Mouse (Mus musculus): Measurements from ENCODE around the gene Yrdc. TPM values are rescaled to one million over a fixed set of nuclear protein-coding genes. Genes with fewer than 3 reads are reported as not detected.
A peak's percentile ranks its signal among the peaks of the same experiment; 100 is the strongest.

Gene Yrdc
- polyA plus RNA-seq, 1 experiment from 2014 or later = 24.4 TPM

DNA sequence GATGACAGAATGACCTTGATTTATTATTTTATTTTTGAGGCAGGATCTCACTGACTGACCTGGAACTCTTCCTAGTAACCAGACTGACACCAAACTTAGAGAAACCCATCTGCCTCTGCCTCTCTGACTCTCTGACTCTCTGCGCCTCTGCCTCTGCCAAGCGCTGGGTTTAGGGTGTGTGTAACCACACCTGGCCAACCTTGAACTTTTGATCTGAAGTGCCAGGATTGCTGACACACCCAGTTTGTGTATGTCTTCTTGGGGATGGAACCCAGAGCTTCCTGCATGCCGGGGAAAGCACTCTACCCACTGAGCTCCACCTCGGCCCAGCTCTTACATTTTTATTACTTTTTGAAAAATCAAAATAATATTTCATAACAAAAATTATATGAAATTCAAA, 31.6 kb upstream of the Yrdc start:
- Histone ChIP-seq H3K4me1 (replicated peaks) (peaks cover 15% of the 10 kb centered on the region), H3K4me2 (no peak overlapping the region), H3K27me3 (replicated peaks) (no peaks in the 10 kb centered on the region), H3K9me3 (replicated peaks) (no peaks in the 10 kb centered on the region), H3K36me3 (peaks cover 39% of the 10 kb centered on the region), H3K9ac (no peak overlapping the region), H3K4me3 (no peak overlapping the region), H3K27ac (ENCODE audit: poor library complexity, severe bottlenecking) (no peak overlapping the region)
- ATAC-seq (ENCODE audit: insufficient number of reproducible peaks, low FRiP score) = no peak
- WGBS = 92% methylated on average over 4 of the region's 4 CpGs

DNA sequence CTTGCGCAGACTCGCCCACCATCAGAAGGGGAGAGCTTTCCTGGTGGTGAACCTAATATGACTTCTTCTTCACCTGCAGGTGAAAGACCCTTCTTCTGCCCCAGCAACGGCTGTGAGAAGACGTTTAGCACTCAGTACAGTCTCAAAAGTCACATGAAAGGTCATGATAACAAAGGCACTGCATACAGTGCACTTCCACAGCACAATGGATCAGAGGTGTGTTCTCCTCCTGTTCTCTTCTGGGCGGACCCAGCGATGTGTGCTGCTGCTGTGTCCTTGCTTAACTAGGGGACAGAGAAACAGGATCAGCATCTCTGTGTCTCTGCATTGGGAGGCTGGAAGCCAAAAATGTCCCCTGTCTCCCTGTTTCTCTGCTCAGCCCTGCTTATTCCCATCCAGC, 25.5 kb upstream of the Yrdc start:
- Histone ChIP-seq H3K9ac (no peak overlapping the region), H3K36me3 (peaks cover 73% of the 10 kb centered on the region), H3K4me1 (replicated peaks) (0 out of 2 replicates have a peak, but pooled peaks cover 3% of the 10 kb centered on the region), H3K27me3 (replicated peaks) (no peaks in the 10 kb centered on the region), H3K27ac (ENCODE audit: poor library complexity, severe bottlenecking) (no peak overlapping the region), H3K4me2 (no peak overlapping the region), H3K9me3 (replicated peaks) (no peaks in the 10 kb centered on the region), H3K4me3 (no peak overlapping the region)
- 89% methylated on average over 6 of the region's 6 CpGs for WGBS
- ATAC-seq (ENCODE audit: insufficient number of reproducible peaks, low FRiP score) = no peak

DNA sequence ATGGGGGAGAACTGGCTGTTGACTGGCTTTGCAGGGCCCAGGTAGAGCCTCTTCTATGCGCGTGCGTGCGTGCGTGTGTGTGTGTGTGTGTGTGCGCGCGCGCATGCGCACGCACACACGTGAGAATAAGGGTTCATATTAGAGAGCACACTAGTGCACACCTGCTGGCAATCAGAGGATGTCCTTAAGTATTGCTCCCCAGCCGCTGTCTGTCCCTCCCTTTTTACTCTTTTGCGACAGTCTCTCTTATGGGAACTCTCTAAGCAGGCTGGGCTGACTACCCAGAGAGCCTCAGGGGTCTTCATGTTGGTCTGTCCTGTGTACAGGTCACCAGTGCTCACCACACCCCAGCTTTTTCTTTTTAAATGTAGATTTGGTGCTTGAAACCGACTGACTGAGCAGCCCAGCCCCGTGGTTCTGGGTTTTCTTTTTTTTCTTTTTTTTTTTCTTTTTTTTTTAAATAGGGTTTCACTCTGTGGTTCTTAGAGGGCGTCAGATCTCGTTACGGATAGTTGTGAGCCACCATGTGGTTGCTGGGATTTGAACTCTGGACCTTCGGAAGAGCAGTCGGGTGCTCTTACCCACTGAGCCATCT, 25.0 kb upstream of the Yrdc start:
- no peaks in the 10 kb centered on the region for H3K9me3 ChIP-seq (replicated peaks)
- 93% methylated on average over 21 of the region's 21 CpGs for WGBS
- 0 out of 2 replicates have a peak, but pooled peaks cover 3% of the 10 kb centered on the region for H3K4me1 ChIP-seq (replicated peaks)
- ATAC-seq (ENCODE audit: insufficient number of reproducible peaks, low FRiP score) = no peak
- H3K27me3 ChIP-seq (replicated peaks) = no peaks in the 10 kb centered on the region
- H3K9ac ChIP-seq = no peak overlapping the region
- H3K4me2 ChIP-seq = no peak overlapping the region
- no peak overlapping the region for H3K27ac ChIP-seq (ENCODE audit: poor library complexity, severe bottlenecking)
- peaks cover 72% of the 10 kb centered on the region for H3K36me3 ChIP-seq
- H3K4me3 ChIP-seq = no peak overlapping the region

DNA sequence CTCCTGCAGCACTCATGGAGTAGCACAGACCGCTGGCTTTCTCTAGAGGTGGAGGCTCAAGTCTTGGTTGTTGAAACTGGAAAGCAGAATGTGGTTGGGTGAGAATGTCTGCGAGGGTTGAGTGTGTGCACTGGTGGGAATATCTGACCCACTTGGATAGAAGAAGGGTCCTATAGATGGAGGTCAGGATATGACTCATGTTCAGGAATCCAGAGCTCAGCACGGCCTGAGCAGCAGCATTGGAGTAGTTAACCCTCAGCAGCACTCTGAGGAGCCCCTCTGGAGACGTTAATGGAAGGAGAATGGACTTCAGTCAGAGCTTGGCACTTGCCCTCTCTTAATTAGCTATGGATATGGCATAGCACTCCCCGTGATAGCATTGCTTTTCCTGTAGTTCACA, 20.8 kb upstream of the Yrdc start:
- peaks cover 63% of the 10 kb centered on the region for H3K36me3 ChIP-seq

DNA sequence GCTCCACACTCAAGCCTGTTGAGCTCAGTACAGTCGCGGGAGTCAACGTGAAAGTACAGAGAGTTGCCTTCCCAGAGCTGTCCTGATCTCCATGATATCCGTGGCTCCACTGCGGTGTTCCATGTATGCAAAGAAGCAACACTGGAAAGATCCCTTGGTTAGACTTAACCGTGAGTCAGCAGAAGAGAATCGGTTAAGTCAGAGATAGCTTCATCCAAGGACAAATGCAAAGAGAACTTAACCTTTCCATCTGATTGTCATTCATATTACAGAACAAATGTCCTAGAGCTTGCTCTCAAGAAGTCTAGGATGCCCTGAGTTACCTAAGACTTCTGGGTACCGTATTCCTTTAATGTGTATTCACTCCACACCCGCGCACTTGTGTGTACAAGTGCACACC, 17.7 kb upstream of the Yrdc start:
- H3K27me3 ChIP-seq (replicated peaks) = no peaks in the 10 kb centered on the region
- H3K4me3 ChIP-seq = no peak overlapping the region
- 95% methylated on average over 10 of the region's 10 CpGs for WGBS
- H3K4me2 ChIP-seq = no peak overlapping the region
- no peak for ATAC-seq (ENCODE audit: insufficient number of reproducible peaks, low FRiP score)
- H3K9ac ChIP-seq = no peak overlapping the region
- 0 out of 2 replicates have a peak, but pooled peaks cover 3% of the 10 kb centered on the region for H3K4me1 ChIP-seq (replicated peaks)
- peaks cover 49% of the 10 kb centered on the region for H3K36me3 ChIP-seq
- H3K27ac ChIP-seq (ENCODE audit: poor library complexity, severe bottlenecking) = no peak overlapping the region
- H3K9me3 ChIP-seq (replicated peaks) = no peaks in the 10 kb centered on the region

More for the DNA sequence above, 20.8 kb upstream of the Yrdc start:
- Histone ChIP-seq H3K4me3 (no peak overlapping the region), H3K27ac (ENCODE audit: poor library complexity, severe bottlenecking) (no peak overlapping the region), H3K4me1 (replicated peaks) (0 out of 2 replicates have a peak, but pooled peaks cover 3% of the 10 kb centered on the region), H3K9ac (no peak overlapping the region), H3K4me2 (no peak overlapping the region), H3K9me3 (replicated peaks) (no peaks in the 10 kb centered on the region), H3K27me3 (replicated peaks) (no peaks in the 10 kb centered on the region)
- 65% methylated on average over 5 of the region's 5 CpGs for WGBS
- ATAC-seq (ENCODE audit: insufficient number of reproducible peaks, low FRiP score) = no peak

DNA sequence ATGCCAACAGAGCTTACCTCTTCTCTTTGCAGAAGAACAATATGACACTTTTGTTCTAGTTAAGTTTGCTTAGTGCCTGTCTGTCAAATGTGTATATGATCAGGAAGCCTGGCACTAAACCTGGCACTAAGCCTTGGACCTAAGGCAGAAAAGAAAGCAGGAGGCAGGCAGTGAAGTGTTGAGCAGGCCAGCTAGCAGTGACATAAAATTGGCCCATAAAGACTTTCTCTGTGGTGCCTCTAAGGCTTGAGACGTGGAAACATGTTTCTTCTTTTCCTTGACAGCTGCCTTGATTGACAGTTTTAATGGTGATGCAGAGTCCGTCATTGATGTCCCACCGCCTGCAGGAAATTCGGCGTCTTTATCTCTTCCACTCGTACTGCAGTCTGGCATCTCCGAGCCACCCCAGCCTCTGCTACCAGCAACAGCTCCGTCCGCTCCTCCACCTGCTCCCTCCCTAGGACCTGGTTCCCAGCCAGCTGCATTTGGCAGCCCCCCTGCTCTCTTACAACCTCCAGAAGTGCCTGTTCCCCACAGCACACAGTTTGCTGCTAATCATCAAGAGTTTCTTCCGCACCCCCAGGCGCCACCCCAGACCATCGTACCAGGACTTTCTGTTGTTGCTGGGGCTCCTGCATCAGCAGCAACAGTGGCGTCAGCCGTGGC, 12.3 kb upstream of the Yrdc start:
- no peaks in the 10 kb centered on the region for H3K9me3 ChIP-seq (replicated peaks)
- no peak overlapping the region for H3K4me2 ChIP-seq
- no peak overlapping the region for H3K4me3 ChIP-seq
- 73% methylated on average over 14 of the region's 14 CpGs for WGBS
- H3K36me3 ChIP-seq = peaks cover 57% of the 10 kb centered on the region
- no peaks in the 10 kb centered on the region for H3K4me1 ChIP-seq (replicated peaks)
- H3K9ac ChIP-seq = no peak overlapping the region
- ATAC-seq (ENCODE audit: insufficient number of reproducible peaks, low FRiP score) = no peak
- no peaks in the 10 kb centered on the region for H3K27me3 ChIP-seq (replicated peaks)
- no peak overlapping the region for H3K27ac ChIP-seq (ENCODE audit: poor library complexity, severe bottlenecking)

DNA sequence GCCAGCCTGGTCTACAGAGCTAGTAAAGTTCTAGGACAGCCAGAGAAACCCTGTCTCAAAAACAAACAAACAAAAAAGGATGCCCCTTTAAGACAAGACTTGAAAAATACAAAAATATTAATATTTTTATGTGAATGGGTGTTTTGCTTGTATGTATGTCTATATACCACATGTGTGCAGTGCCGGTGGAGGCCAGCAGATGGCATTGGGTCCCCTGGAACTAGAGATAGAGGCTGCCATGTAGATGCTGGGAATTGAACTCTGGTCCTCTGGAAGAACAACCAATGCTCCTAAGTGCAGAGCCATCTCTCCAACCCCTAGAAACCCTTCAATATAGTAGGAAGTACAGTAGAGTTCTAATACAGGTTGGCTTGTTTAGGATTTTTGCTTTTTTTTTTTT, 9.5 kb upstream of the Yrdc start:
- peaks cover 7% of the 10 kb centered on the region for H3K4me1 ChIP-seq (replicated peaks)
- ATAC-seq (ENCODE audit: insufficient number of reproducible peaks, low FRiP score) = no peak

DNA sequence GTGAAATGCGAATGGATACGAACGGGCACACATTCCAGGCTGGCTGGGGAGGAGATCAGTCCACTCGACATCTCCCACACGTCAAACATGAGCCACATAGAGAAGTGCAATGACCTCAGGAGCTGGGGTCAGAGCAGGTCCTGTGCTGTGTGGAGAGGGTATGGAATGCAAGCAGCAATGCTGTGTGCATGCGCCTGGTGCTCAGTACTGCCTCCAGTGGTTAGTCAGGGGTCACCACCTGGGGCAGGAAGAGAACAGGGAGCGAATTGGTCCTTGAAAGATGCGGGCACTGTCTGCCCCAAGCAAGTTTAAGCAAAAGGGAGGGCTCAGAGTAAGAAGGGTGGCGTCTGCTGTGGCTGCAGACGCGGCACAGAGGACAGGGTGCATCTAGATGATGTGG, 7.0 kb upstream of the Yrdc start:
- Histone ChIP-seq H3K36me3 (peaks cover 37% of the 10 kb centered on the region), H3K4me2 (no peak overlapping the region), H3K27me3 (replicated peaks) (no peaks in the 10 kb centered on the region), H3K9me3 (replicated peaks) (no peaks in the 10 kb centered on the region), H3K4me1 (replicated peaks) (peaks cover 11% of the 10 kb centered on the region), H3K9ac (no peak overlapping the region), H3K27ac (ENCODE audit: poor library complexity, severe bottlenecking) (no peak overlapping the region), H3K4me3 (no peak overlapping the region)
- WGBS = 55% methylated on average over 11 of the region's 11 CpGs
- 0 out of 2 replicates have a peak, but pooled peaks have one; percentile 27 for ATAC-seq (ENCODE audit: insufficient number of reproducible peaks, low FRiP score)

More for the DNA sequence above, 9.5 kb upstream of the Yrdc start:
- no peak overlapping the region for H3K4me3 ChIP-seq
- H3K27me3 ChIP-seq (replicated peaks) = no peaks in the 10 kb centered on the region
- H3K27ac ChIP-seq (ENCODE audit: poor library complexity, severe bottlenecking) = no peak overlapping the region
- H3K36me3 ChIP-seq = peaks cover 56% of the 10 kb centered on the region
- H3K9ac ChIP-seq = no peak overlapping the region
- WGBS = 83% methylated on average over 1 of the region's 1 CpGs
- H3K9me3 ChIP-seq (replicated peaks) = no peaks in the 10 kb centered on the region
- no peak overlapping the region for H3K4me2 ChIP-seq

DNA sequence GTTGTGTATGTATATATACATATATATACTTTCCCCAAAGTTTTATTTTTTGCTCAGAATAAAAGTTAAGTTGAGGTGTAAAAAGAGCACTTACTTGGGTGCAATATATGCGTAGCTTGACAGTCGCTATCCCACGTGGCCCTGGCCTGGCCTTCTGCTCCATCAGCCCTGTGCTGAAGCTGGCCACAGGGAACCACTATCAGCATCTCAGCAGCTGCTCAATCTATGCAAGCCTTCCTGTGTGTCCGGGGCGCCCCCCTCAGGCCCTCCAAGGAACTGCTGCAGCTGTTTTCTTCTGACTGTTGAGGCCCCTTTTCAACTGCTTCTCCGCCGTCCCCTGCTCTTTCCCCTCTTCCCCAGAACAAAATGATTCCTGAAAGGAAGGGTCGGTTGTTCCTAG, 2.9 kb upstream of the Yrdc start:
- Histone ChIP-seq H3K4me1 (replicated peaks) (peaks cover 30% of the 10 kb centered on the region), H3K9me3 (replicated peaks) (no peaks in the 10 kb centered on the region), H3K36me3 (peaks cover 11% of the 10 kb centered on the region), H3K9ac (no peak overlapping the region), H3K4me2 (no peak overlapping the region), H3K4me3 (no peak overlapping the region), H3K27ac (ENCODE audit: poor library complexity, severe bottlenecking) (no peak overlapping the region), H3K27me3 (replicated peaks) (no peaks in the 10 kb centered on the region)
- 11% methylated on average over 8 of the region's 8 CpGs for WGBS
- no peak for ATAC-seq (ENCODE audit: insufficient number of reproducible peaks, low FRiP score)

DNA sequence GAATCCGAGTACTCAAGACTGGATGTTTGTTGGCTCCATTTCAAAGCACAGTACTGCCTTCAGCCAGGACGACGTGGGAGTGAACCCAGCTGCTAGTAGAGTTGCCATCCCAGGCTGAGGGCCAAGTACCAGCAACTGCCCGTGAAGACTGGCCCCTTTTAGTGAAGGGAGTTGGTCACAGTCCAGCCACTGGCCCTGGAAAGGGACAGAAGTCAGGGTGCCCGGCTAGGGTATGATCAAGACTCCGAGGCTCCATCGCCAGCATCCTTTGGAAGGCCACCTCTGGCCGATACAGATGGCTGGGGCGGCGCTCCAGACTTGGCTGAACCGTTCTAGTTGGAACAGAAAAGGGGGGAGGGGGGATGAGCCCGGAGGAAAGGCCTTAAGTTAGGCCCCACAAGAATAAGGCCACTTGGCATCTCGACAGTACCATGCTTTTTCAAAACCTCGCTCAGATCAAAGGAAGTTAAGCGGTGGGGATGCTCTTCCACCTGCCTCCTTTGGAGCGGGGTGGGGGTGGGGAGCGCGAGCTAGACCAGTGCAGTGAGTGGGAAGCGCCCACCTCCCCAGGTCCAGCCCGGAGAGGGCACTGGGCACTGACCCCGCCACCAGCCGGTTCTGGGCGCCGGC, 733 bp upstream of the Yrdc start:
- Histone ChIP-seq H3K36me3 (peaks cover 21% of the 10 kb centered on the region), H3K4me3 (peak overlapping the region; percentile 94), H3K9ac (peak overlapping the region; percentile 93), H3K4me2 (peak overlapping the region; percentile 92), H3K9me3 (replicated peaks) (no peaks in the 10 kb centered on the region), H3K27me3 (replicated peaks) (no peaks in the 10 kb centered on the region), H3K4me1 (replicated peaks) (peaks cover 30% of the 10 kb centered on the region), H3K27ac (ENCODE audit: poor library complexity, severe bottlenecking) (peak overlapping the region; percentile 92)
- WGBS = 3% methylated on average over 24 of the region's 24 CpGs
- peak; percentile 0; the same call in 1 of the 2 replicates for ATAC-seq (ENCODE audit: insufficient number of reproducible peaks, low FRiP score)

DNA sequence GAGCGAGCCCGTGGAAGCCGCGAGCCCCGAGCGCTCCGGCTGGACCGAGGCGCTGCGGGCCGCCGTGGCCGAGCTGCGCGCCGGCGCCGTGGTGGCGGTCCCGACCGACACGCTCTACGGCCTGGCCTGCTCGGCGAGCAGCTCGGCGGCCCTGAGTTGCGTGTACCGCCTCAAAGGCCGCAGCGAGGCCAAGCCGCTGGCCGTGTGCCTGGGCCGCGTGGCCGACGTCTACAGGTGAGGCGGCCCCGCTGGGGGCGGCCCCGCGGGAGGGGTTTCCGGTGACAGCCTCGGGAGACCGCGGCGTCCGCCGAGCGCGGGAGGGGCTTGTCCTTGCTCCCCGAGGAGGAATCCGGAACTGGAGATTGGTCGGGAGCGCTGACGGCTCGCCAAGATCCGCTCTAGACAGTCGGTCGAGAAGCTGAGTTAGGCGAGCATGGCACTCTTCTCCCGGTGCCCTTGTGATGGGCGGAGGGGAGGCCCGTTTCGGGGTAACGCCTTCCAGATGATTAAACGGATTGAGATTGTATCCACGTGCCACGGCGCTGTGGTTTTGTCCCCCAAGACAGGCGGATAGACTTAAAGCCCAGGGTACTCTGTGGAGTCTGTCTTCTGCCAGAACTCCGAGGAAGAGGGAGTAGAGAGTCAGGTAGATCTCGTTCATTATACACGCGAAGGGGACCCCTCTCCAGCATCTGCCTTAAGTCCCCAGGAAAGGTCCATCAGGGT, 617 bp downstream of the Yrdc start, which contains the start of gene 1110065P20Rik:
1110065P20Rik (minus strand) TSS at position 264 of the 726 bp plus-strand sequence.
- peak; percentile 69 for ATAC-seq (ENCODE audit: insufficient number of reproducible peaks, low FRiP score)
- H3K27ac ChIP-seq (ENCODE audit: poor library complexity, severe bottlenecking) = peak within 1 kb of the TSS; percentile 92
- peak within 1 kb of the TSS; percentile 94 for H3K4me3 ChIP-seq
- peak within 1 kb of the TSS; percentile 93 for H3K9ac ChIP-seq
- H3K4me1 ChIP-seq (replicated peaks) = peaks cover 23% of the 10 kb centered on the region
- peak within 1 kb of the TSS; percentile 92 for H3K4me2 ChIP-seq
- WGBS = under 1% methylated on average over 75 of the region's 75 CpGs
- H3K36me3 ChIP-seq = peaks cover 31% of the 10 kb centered on the region
- H3K27me3 ChIP-seq (replicated peaks) = no peaks in the 10 kb centered on the region
- no peaks in the 10 kb centered on the region for H3K9me3 ChIP-seq (replicated peaks)
